Mouse (Mus musculus) E14TG2a.4 (cell line): ENCODE measurements around the gene Zfpm1.

ENCODE experiments used
- CTCF ChIP-seq: conservative IDR thresholded peaks from 2 replicates; pipeline ENCODE4 v1.5.1; 2014; ENCODE audit warnings: low read length
- NANOG ChIP-seq: IDR thresholded peaks from 2 replicates; pipeline ENCODE4 v1.6.1; 2014; ENCODE audit warnings: borderline replicate concordance, low read length, mixed read lengths

DNA sequence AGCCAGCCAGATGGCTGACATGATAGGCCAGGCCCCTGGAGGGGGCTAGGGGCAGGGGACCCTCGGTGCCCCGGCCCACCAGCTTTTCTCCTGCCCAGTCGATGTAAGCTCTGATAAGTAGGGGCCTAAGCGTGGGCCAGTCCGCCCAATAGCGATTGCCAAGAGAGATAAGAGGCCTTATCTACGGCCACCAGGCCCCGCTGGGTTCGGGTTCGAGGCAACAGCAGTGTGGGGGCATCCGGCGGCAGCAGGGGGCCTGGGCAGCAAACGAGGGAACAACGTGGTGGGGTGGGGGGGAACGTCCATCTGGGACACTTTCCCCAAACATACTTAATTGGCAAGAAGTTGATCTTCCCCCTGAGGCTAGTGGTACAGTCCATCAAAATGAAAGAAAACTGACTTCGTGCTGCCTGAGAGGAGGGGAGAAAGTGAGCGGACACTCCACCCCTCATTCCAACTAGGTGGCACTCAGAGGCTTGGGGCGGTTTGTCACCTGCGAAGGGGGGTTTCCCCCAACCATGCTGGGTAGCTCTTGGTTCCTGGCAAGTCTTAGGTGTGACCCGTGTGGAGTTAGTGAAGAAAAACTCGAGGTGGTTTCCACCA lies 2.8 kb downstream of the Zfpm1 start:
- TF ChIP-seq CTCF = no peak
- TF ChIP-seq NANOG = no peak
